Mouse (Mus musculus) gonadal fat pad, adult 2 months (tissue): ENCODE measurements around the gene Acat1. TPM values are rescaled to one million over a fixed set of nuclear protein-coding genes. Genes with fewer than 3 reads are reported as not detected.
A peak's percentile ranks its signal among the peaks of the same experiment; 100 is the strongest.

ENCODE experiments used
- DNase-seq: peaks from one replicate; pipeline ENCODE4 v3.0.0-alpha.2; 2012; ENCODE audit warnings: low read depth
- polyA plus RNA-seq: library from polyadenylated mRNA; depleted of rRNA; stranded (reverse); fragments of >200 nt; gene quantifications from 2 replicates; pipeline ENCODE4 v1.2.3, GENCODE M21; 2012; rRNA removed

Acat1 gene
- 44.8 and 49.2 TPM in 2 replicates for polyA plus RNA-seq

DNA sequence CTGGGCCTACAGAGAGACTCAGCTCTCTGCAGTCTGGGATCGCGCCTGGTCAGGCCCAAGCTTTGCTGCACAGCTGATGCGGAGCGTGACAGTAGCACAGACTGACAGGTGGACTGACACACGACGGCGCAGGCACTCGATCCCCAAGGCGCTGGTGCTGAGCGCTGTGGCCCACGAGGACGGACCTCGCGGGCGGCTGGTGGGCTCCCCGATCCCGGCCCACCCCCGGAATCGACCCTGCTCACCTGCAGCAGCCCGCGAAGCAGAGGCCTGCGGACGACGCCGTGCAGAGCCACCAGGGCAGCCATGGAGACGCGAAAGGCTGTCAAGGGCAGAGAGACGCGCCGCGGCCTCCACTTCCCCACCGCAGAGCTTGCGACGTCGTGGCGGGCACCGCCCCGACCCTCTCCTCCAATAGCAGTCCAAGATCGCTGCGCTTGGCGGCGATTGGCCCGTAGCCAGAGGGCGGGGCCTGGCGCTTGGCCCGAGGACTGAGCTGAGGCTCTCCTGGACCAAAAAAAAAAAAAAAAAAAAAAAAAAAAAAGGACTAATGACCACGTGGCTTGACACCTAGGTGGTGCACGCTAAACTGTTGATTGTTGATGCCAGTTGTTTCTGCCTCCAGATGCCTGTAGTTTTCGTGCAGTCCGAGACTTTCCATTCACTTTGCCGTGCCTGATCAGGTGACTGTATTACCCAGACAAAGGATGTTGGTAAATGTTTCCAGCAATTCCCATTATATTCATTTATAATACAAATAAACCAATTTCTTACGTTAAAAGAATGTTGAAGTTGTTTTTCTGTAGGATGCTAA is at the start of gene Acat1:
Acat1 (minus strand) TSS at position 415 of the 814 bp plus-strand sequence.
- DNase-seq: peak; percentile 45

DNA sequence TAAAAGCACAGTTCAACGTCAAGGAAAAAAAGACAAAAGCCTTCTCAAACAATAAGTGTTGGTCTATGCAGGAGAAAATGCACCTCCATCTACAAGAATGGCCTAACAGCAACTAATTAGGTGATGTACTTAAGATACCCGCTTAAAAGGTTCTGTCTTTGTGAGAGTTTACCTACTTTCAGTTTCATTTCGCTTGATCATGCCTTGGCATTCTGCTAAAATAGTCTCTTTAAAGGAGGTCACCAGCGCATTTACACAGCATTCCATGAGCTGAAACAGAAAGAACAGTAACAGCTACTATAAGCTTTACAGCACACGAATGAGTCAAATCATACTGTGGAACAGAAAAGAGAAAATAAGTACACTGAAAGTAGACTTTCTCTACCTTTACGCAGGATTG is 24.6 kb upstream of the Acat1 start:
- no peak for DNase-seq

DNA sequence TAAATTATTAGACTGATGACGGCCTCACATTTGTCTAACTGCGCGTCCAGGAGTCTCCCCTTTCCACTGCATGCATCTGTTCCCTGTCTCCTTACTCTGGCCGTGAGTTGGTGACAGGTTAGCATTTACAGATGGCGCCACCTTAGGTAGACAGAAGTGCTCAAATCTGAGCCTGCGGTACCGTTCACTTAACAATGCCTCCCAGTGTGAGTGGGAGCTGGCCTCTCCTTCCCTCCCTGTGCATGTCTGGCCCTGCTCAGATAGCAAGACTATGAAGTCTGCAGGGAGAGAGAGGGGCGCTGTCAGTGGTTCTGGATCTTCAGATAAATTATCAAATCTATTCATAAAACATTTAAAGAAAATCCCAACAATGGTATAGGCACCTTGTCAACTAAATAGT is 5.1 kb upstream of the Acat1 start:
- no peak for DNase-seq

DNA sequence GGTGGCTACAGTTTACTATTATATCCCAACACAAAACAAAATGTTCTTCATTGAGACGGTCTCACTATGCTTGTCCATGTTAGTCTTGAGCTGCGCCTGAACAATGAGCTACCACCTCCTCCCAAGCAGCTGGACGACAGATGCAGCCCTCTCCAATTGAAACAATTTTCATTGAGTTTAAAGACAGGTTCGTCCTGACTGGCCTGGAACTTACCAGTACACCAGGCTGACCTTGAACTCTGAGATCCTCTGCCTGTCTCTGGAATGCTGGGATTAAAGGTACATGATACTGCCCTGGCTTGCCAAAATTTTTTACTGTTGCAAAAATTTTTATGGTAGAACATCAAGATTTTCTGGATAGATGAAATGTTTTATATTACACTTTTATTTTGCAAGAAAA is 4.1 kb upstream of the Acat1 start:
- DNase-seq: no peak

DNA sequence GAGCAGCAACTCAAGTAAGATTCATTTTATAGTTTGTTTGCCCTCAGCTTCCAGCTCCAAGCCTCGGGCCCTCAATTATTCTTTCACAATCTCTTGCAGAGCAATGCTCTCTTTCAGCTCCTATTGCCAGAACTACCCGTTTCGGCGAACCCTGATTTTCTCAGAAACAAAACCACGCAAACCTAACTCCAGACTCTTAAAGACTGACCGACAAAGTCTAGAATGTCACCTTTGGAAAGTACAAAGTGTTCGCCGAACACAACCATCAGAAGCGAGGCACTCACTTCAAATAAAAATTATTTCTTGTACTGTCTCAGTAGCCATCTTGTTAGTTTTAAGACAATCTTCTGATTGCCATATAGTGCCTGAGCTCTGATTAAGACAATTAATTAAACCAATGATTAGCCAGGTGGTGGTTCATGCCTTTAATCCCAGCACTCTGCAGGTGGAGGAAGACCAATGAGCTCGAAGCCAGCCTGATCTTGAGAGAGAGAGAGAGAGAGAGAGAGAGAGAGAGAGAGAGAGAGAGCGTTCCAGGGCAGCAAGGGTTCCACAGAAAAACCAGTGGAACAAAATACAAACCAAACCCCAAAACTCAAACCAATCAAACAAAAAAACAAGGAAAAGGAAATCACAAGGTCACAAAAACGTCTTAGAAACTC is 745 bp downstream of the Acat1 start:
- DNase-seq: no peak

DNA sequence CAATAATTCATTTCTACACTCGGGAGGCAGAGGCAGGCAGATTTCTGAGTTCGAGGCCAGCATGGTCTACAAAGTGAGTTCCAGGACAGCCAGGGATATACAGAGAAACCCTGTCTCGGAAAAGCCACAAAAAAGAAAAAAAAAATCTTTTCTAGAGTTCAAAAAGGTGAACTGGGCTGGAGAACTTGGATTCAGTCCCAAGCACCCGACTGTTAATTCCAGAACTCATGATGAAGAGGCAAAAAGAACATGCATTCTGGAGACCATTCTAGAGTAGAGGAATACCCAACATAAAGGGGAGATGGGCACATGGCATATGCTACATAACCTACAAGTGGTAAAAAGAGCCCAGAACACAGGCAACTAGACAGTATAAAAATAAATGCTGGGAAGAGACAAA is 2.4 kb downstream of the Acat1 start:
- DNase-seq: no peak

DNA sequence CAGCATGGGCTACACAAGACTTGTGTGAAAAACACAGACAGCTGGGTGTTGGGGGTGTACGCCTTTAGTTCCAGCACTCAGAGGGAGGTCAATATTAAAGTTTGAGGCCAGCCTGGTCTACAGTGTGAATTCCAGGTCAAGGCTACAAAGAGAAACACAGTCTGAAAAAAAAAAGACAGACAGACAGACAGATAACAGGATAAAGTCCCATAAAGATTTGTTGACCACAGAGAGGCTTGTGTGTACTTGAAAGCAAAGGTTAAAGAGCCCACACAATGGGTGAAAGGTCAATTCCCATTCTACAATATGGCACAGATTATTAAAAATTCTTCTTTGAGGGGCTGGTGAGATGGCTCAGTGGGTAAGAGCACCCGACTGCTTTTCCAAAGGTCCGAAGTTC is 3.0 kb downstream of the Acat1 start:
- no peak for DNase-seq

DNA sequence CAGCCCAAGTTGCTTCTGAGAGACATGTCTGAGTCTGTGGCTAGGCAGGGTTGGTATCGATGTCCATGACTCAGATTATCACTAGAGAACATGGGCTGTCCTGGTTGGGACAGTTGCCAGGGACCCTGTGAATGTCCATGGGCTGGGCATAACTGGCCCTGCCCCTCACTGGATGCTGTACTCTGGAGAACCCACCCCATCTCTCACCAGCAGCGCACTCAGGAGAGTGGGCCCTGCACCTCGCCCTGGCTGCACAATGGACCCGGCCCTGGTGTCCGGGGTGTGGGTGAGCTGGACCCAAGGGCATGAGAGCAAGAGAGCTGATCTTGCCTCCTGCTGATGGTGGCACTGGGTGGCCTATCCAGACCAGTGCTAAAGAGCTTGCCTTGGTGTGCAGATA is 5.2 kb downstream of the Acat1 start:
- DNase-seq: no peak

DNA sequence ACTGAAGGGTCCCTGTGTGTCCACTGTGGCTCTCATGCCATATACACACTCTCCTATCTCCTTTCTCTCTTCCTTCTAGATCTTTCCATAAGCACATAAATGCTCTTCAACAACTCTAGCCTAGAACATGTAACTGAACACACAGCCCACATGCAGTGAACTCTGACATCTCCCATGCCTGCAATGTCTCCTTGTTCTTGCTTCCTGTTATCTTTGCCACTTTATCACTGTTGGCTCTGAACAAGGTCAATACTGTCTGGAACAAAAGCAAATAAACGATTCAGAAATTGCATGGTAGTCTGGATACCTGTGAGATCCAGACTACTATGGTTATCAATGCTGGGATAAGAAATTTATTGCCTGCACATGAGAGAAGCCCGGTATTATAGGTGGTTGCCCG is 6.3 kb downstream of the Acat1 start:
- no peak for DNase-seq

DNA sequence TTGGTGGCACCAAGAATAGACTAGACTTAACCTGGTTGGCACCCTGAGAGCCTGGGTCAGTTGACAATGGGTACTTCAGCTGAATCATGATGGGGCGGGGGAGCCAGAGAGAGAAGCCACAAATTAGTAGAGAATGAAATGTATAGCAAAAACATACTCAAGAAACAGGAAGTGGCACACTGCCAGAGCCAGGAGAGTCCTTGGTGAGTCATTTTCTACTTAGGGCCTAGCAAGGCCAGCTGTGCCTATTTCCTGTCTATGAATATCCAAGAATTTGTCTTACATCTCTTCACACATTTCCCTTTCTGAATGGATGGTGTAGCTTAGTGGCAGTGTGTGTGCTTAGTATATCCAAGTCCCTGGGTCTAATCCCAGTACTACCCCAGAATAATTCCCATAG is 6.8 kb downstream of the Acat1 start:
- no peak for DNase-seq

DNA sequence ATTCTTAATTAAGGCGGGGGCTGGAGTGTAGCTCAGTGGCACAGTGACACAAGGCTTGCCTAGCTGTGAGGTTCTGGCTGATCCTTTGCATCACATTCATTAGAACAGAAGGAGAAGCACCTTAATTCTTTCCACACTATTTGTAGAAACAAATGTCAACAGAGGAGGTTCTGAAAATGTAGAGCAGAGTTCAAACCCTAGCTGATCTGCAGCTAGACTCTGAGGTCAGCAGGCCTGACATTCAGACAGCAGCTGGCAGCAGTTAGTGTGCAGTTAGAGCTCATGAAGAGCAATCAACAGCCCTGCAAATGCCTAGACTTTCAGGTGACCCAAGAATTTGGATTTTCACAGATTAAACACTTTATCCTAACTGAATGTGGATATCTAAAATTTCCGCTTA is 8.6 kb downstream of the Acat1 start:
- no peak for DNase-seq

DNA sequence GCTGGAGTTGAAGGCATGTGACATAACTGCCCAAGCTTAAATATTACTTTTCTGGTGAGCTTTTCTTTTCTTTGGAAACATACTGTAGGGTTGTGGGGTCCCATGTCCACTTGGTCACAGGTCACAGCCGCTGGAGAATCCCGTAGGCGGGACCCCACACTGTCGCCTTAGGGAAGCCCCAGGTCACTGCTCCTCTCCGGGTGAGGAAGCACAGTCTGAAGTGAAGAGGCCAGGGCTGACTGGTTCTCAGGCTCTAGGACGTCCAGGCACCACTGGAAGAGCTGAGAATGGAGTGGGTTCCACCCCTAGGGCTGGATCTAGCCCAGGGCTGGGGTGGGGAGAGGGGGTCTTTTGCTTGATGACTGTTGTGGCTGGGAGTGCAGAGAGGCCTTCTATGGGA is 11.6 kb downstream of the Acat1 start:
- DNase-seq: no peak

DNA sequence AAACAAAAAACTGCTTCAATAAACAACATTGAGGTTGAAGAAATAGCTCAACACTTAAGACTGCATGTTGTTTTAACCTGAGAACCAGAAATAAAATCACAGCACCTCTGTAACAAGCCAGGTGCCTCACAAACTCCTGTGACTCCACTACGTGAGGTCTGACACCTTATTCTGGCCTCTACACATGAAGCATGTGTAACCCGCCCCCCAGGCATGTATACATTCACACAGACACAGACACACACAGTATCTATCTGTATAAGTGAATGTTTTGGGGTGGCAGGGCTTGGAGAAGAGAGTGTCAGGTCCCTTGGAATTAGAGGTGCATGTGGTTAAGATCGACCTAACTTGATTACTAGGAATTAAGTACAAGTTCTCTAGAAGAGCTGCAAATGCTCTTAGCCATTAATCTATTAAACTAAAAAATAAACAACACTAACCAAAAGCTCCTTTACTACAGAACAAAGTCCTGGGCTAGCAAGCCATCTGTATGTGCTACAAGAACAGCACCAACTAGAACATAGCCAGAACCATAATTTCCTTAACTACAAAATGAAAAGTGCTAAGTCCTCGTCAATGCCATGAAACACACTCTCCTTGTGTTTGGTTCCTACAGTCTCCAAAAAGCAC is 13.1 kb downstream of the Acat1 start:
- no peak for DNase-seq

DNA sequence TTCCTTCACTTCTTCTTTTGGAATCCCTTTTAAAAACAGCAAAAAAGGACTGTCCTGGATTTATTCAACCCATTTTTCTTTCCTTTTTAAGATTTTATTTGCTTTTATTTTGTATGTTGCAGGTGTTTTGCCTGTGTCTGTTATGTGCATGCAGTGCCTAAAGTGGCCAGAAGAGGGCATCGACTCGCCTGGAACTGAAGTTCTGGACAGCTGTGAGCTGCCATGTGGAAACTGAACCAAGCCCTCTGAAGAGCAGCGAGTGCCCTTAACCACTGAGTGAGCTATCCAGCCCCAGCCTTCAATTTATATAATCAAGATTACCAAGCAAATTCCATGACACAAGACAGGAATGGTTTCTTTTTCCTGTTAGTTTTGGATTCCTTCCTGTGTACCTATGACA is 15.4 kb downstream of the Acat1 start:
- DNase-seq: no peak

DNA sequence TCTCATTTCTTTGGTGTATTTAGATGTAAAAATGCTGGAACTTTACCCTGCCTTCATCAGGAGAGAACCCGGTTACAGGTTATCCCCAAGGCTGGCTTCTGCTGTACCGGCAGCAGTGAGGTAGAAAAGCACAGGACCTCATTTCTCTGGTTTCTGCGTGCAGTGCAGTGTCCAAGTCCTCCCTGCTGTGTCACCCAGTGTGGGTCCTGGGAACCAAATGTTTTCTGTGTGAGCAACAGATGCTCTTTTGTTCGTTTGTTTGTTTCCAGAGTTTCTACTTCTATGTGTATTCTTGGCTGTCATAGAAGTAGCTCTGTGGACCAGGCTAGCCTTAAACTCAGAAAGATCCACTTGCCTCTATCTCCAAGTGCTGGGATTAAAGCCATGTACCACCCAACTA is 28.3 kb downstream of the Acat1 start:
- DNase-seq: no peak

DNA sequence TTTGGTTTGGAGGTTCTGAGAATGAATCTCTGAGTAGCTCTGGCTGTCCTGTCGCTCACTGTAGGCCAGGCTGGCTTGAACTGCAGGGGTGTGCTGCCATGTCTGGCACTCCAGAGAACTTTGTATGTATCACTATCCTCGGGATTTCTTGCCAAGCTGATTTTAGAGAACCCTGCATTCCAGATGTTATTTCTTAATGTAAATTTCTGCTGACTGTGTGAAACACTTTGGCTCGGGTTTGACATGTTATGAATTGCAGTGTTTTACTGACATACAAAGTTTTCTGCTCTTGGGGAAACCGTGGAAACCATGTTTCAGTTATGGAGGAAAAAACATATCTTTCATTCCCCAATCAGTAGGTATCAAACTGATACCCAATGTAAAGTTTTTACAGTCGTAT is 34.5 kb downstream of the Acat1 start:
- no peak for DNase-seq

DNA sequence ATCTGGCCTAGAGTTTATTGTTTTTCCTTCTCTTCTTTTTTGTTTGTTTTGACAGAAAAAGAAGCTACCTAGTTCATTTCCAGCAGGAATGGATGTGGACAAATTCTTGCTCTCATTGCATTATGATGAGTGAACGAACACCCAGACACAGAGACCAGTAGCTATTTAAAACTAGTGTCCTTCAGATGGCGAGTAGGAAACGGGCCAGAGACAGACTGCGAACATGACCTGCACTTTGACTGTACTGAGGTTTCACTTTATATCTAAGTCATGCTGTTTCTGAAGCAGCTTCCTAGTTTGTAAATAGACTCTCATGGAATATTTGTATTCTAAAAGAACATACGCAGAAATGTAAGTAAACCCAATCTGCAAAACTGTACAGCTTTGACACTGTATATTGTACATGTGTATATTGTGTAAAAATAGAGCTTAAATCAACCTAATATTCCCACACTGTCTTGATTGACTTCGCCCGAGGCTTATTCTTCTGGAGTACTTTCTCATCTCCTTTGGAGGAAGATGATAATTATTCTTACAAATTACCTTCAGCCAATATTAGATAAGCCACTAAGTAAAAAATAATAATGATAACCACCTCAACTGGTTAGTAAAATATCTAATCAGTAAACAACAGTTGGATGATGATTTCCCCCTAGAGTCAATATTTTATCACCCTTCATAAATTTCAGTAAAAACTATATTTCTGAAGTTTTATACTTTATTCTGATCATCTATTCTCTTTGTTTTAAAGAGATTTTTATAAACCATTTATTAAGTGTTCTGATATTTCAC is 37.5 kb downstream of the Acat1 start:
- no peak for DNase-seq

DNA sequence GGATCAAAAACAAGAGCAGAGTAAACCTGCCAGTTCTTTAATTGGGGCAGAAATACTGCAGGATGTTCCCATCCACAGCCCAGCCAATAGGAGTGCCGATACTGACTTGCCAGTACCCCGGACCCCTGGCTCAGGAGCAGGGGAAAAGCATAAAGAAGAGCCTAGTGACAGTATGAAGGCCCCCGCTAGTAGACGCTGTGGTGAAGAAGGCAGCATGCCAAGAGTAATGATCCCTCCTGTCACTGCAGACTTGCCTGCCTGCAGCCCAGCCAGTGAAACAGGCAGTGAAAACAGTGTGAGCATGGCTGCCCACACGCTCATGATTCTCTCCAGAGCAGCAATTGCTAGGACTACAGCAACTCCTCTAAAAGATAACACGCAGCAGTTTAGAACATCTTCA is 39.5 kb downstream of the Acat1 start:
- no peak for DNase-seq

DNA sequence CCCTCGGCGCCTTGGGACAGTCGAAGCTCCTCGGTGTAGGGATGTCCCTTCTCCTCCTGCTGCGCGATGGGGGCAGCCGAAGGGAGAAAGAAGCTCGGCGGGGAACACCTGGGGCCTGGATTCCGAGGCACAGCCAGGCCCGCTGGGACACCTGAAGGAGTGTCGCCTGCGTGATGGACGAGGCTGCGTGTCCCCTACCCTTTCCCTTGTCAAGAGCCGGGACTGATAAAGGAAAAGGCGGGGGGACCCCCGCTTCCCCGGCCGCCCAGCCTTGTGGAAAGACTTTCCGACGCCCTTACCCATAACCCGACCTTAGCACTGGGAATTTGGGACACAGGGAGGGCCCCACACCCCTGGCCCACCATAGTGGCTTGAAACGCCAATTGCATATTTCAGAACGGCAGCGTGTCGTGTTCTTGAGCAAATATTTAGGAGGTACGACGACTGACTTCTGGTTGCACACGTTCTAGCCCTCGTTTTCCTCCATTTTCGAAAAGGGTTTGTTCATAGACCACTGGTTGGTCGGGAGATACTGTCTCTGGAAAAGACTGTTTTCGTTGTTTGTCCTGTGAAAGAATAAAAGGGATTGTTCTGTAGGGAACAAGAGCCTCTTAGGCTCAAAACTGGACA is 72.7 kb downstream of the Acat1 start:
- DNase-seq: no peak

DNA sequence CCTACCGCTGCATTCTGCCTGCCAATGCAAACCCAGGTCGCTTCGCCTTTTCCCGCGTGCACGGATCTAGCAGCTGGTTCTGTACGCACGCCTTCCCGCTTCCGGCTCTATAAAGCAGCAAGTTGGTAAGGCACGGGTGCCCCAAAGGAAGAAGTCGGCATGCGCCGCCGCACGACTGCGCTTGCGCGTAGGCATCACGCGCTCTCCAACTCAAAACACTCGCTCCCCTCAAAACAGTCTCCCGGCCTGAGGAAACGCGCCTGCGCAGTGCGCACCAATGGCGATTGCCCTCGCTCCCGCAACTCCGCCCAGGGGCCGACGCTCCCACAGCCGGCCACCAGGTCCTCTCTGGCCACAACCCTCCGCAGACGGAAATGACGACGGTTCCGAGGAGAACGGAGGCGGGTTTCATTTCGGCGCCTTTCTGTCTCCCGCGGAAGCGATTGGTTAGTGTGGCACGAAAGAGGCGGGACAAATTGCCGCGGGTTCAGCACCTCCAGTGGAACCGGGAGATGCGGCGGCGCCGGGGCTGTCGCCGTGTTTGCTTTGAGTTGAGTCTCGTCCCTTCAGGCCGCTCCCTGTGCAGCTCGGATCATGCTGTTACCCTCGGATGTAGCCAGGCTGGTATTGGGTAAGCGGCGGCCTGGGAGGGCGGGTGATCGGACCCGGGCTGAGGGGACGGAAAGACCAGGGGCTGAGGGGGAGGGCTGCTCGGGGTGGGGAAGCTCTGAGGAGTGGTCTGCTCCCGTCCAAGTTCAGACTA is 73.4 kb downstream of the Acat1 start, which contains the start of the genes Atm and Npat:
Atm (minus strand) TSS at position 183 of the 763 bp plus-strand sequence.
Npat (plus strand) TSS at position 490 of the 763 bp plus-strand sequence.
- peak; percentile 91 for DNase-seq
